Mouse (Mus musculus) myocyte (in vitro differentiated cells): Measurements from ENCODE around the gene Ralgapa2.

ENCODE experiments used
- E2F4 ChIP-seq: IDR thresholded peaks from one replicate; pipeline ENCODE4 v1.6.1; 2011; ENCODE audit warnings: mild to moderate bottlenecking, control low read depth, moderate library complexity; ENCODE audit not compliant: insufficient read depth
- MAX ChIP-seq: IDR thresholded peaks from one replicate; pipeline ENCODE4 v1.6.1; 2011; ENCODE audit warnings: low read depth, mild to moderate bottlenecking, control low read depth
- MYOG ChIP-seq, 3 experiments: IDR thresholded peaks; one replicate each; pipeline ENCODE4 v1.6.1; 2011; ENCODE audit warnings: control low read depth in 2 of 3, low read depth in 2 of 3, mild to moderate bottlenecking in 2 of 3; ENCODE audit not compliant: insufficient read length in 2 of 3, control insufficient read depth in 1 of 3, insufficient read depth in 1 of 3
- POLR2A ChIP-seq: IDR thresholded peaks from one replicate; pipeline ENCODE4 v1.6.1; 2011; ENCODE audit warnings: low read depth, mild to moderate bottlenecking, control low read depth, moderate library complexity; ENCODE audit not compliant: insufficient read length
- POLR2AphosphoS2 ChIP-seq: IDR thresholded peaks from one replicate; pipeline ENCODE4 v1.6.1; 2011; ENCODE audit warnings: low read depth, control low read depth; ENCODE audit not compliant: insufficient read length
- REST ChIP-seq: IDR thresholded peaks from one replicate; pipeline ENCODE4 v1.6.1; 2011; ENCODE audit warnings: mild to moderate bottlenecking, control low read depth, moderate library complexity; ENCODE audit not compliant: insufficient read depth, insufficient read length
- TCF12 ChIP-seq: IDR thresholded peaks from one replicate; pipeline ENCODE4 v1.6.1; 2011; ENCODE audit warnings: mild to moderate bottlenecking, control low read depth; ENCODE audit not compliant: poor library complexity, insufficient read depth, severe bottlenecking
- TCF3 ChIP-seq: IDR thresholded peaks from one replicate; pipeline ENCODE4 v1.6.1; 2011; ENCODE audit warnings: low read depth, control low read depth; ENCODE audit not compliant: insufficient read length
- USF1 ChIP-seq: IDR thresholded peaks from one replicate; pipeline ENCODE4 v1.6.1; 2011; ENCODE audit warnings: low read depth, mild to moderate bottlenecking, control low read depth, moderate library complexity

DNA sequence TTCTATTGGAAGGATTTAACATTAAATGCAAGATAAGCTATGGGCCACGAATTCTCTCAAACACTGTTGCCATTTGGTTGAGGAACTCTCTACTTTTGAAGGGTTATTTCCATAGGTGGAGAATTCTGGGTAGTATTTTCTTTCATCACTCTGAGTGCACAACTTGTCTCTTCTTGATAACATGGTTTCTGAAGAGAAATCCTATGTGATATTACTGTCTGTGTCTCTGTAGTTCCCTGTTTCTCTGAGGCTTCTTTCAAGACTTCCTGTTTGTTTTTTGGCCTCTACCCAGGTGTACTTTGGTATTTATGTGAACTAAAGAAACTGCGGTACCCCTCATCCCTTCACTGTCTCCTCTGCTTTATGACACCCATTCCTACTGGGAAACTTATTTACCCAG is 190.1 kb downstream of the Ralgapa2 start:
- no peak for TF ChIP-seq USF1
- no peak for TF ChIP-seq POLR2A
- no peak for TF ChIP-seq TCF12
- no peak for TF ChIP-seq MYOG (IDR thresholded peaks at IDR 0.05; ENCODE audit: control insufficient read depth in 1 of 3, insufficient read depth in 1 of 3, insufficient read length in 2 of 3, low read depth in 2 of 3)
- no peak for TF ChIP-seq E2F4
- no peak for TF ChIP-seq MAX
- TF ChIP-seq TCF3 = no peak
- TF ChIP-seq POLR2AphosphoS2 = no peak
- no peak for TF ChIP-seq REST
